Mouse (Mus musculus): ENCODE measurements around the gene Prkcsh.

The Prkcsh gene

DNA sequence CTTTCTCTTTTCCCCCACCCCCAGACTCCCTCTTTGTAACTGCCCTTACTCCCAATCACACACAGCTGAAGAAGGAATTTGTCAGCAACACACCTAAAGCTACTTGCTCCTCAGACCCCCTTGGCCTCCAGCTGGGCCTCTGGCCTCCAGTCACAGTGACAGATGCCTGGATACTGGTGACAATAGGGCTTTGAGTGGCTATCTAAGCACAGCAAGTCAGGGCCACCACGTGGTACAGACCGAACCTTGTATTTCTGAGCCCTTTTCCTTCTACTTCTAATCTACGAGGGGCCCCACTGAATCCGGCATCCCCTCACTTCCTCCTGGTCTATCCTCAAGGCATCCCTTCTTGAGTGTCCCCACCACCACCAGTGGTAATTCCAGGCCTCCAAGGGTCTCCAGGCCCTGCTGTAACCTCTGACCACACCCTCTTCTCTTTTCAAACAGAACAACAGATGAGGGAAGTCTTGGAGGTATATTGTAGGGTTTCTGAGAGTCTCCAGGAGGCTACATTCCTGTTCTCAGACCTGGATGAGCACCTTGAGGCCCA is 47.2 kb downstream of the Prkcsh start:
- DNase-seq, result no peak

DNA sequence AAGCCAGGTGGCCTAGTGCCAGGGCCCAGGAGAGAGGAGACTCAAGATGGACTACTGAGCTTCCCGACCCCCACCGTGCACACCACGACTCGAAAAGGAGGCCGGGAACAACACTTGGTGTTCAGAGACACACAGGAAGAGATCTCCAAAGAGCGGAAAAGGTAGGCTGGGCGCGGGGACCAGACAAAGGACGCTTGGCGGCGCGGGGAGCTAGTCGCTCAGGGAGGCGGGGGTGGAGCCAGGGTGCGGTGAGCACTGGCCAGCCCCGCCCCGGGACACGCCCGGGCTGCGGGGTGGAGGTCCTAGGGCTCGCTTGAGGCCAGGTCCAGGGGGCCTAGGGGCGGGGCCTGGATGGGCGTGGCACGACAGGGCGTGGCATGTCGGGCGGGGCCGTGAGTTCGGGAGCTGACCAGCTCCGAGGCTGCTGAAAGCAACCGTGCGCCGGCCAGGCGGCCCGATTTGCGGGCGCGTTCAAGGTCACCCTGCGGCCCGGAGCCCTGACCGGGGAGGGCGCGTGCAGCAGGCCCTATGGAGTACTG is 47.8 kb downstream of the Prkcsh start:
- DNase-seq, result peak; percentile 64

DNA sequence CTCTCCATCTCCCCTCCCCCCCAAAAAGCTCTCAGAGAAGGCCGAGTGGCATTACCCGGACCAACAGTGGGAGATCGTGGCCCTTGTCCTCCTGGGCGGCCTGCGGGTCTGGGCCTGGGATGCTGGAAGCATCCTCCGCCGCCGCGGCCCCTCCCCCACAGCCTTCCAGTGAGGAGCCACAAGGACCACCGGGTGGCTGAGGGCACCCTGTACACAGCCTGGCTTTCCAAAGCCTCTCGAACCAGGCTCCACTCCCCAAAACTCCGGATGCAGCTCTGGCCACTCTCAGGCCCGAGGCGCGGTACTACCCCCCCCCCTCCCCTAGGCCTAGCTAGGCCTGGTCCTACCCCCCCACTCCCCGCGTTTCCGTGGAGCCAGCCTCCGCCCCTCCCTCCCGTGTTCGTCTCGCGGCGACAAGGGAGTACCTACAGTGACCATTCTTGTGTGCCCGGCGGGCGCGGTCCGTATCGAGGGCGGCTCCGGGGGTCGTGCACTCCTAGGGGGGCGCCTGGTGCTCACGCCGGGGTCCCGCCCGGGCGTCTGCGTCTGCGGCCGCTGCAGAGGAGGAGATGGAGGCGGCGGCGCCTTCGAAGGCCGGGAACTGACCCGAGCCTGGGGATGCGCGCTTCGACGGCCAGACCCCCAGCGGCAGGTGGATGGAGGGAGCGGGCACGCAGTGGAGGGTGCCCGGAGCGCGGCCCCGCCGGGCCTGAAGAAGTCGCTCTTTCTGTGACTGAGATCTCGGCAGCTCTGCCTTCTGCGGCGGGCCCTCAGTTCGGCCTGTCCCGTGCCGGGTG is 48.8 kb downstream of the Prkcsh start:
- DNase-seq, result peak; percentile 71

DNA sequence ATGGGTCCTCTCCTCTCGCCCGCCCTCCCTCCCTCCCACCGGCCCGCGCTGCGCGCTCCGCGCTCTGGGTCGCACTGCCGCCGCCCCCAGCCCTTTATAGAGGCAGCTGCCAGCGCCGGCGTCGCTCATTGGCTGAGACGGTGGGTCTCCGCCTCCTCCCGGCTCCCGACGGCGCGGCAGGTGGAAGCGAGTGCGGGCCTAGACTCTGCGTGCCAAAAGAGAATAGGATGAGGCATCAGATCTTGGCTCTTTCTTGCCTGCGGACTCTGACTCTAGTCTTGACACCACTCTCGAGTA is 49.3 kb downstream of the Prkcsh start, which contains the start of gene Elavl3:
Gene Elavl3, minus strand, starts transcription at position 66 of the 297 bp plus-strand sequence.
- DNase-seq, result peak; percentile 91

DNA sequence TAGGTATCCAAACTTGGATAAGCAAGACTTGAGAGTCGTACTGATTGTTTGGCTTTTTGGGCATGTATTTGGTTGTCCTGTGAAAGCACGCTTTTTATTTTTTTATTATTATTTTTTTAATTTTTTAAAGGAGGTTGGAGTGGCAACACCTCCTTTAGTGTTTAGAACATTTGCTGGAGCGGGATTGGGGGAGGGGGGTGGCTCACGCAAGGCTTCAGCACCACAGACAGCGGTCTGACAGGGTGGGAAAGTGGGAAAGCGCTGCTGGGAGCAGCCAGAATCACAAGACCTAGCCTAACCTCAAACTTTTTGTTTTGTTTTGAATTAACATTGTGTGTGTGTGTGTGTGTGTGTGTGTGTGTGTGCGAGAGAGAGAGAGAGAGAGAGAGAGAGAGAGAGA is 51.1 kb downstream of the Prkcsh start:
- no peak for DNase-seq

GRCm38 (mm10) chr9:22054411-22055076 is 51.9 kb downstream of the Prkcsh start:
- peak; percentile 79 for DNase-seq

GRCm38 (mm10) chr9:22055713-22056112 is 53.1 kb downstream of the Prkcsh start:
- DNase-seq, result no peak

DNA sequence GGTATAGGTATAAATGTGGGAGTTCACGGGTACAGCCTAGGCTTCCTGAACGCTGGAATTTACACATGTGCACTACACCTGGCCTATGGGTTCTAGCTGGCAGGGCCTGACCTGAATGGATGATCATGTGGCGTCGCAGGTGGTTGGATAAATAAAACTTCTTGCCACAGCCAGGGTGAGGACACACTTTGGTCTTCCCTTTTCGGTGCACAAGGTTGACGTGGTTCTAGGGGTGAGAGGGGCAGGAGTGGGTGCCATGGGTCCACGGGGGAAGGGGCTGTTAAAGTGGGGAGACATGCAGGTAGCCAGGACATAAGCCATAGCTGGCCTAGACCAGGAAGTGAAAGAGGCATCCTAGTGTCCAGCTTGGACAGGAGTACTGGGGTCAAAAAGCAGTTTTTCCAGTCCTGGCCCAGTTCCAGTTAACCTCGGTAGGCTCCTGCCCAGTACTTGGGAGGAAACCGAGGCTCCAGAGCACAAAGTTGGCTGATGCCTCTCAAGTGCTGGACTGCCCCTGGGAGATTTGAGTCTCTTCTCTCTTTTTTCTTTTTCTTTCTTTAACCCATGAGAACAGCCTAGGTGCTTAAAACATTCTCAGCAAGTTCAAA is 53.8 kb downstream of the Prkcsh start:
- DNase-seq, result no peak

DNA sequence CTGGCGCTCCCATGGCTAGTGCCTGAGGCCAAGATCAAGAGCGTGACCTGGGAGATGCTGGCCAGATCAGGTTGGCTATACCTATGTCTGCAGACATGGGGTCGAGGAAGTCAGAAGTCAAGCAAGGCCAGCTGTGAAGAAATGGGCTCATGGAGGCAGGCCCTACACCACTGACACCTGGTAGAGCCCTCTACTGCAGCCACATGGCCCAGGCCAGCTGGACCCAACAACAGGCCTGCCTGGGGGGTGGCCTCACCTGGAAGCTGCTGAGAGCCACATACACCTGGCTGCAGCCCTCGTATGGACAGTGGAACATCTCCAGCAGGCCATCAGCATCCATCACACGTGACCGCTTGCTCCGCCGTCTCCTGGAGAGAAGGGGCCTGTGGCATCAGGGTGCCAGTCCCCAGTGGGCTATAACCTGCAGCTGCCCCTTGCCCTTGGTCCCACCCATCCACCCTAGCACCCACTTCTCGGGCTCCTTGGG is 54.5 kb downstream of the Prkcsh start:
- DNase-seq, result no peak

DNA sequence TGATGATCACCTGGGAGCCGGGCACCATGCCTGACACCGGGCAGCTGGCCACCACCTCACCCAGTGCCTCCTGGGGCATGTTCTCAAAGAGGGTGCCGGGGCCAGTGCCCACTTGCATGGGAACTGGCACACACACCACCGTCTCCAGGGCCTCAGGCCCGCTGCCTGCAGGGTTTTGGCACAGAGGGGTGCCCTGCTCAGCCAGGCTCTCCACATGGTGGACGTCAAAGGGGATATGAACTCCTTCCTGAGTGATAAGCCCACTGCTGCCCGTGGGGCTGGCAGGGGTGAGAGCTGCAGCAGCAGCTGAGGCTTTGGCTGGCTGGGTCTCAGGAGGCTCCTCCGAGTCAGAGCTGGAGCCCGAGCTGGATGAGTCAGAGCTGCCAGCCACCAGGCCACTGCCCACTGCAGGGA is 55.4 kb downstream of the Prkcsh start:
- DNase-seq, result peak; percentile 34

GRCm38 (mm10) chr9:22061339-22061738 is 58.7 kb downstream of the Prkcsh start:
- DNase-seq, result no peak
